Mouse (Mus musculus) c-Kit-positive CD71-positive TER-119-positive erythroid progenitor cells, embryonic 14.5 days (primary cell): ENCODE data around the gene Zfp346.
"Not testable (repeated sequence)": the region's sequence is repeated elsewhere in the genome, so short reads cannot be mapped to it uniquely, and the experiment has no call there.

ENCODE experiments used
- DNase-seq: peaks from one replicate; pipeline ENCODE4 v3.0.0-alpha.2; 2013; ENCODE audit warnings: low spot score

The Zfp346 gene

GRCm38 (mm10) chr13:55105045-55105952, at the start of gene Zfp346:
Zfp346 (plus strand) TSS chr13:55105311.
- DNase-seq: peak; percentile 94

DNA sequence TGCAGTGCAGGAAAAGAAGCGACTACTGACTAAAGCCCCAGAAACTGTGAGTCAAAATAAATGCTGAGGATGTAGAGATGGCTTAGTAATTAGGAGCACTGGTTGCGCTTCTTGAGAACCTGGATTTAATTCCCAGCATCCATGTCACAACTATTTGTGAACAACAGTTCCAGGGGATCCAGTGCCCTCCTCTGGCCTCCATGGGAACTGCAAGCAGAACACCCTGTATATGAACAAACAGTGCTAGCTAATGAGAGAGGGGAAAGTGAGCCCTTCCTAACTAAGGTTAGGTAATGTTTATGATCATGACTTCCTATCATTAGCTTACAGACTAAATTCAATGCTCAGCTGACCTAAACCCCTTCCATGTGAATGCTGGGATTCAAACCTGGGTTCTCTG, 47.1 kb upstream of the Zfp346 start:
- DNase-seq: peak; percentile 12

- DNase-seq: no peak
Measured at GRCm38 (mm10) chr13:55063276-55063675, 41.8 kb upstream of the Zfp346 start.

GRCm38 (mm10) chr13:55069719-55070118, 35.4 kb upstream of the Zfp346 start:
- no peak for DNase-seq

DNA sequence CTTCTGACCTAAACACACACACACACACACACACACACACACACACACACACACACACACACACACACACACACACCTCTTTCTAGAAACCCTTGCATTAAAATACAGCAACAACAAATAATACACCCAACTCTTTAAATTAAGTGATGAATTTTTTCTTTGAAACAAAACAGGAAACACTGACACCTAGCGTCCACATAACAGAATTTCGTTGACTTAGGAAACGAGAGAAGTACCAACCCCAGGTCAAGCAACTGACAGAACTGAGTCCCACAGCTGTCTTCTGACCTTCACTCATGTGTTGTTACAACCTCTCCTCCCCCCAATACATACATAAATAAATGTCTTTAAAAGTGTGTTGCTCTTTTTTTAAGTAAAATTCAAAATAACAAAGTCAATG, 33.8 kb upstream of the Zfp346 start:
- DNase-seq: peak; percentile 19

DNA sequence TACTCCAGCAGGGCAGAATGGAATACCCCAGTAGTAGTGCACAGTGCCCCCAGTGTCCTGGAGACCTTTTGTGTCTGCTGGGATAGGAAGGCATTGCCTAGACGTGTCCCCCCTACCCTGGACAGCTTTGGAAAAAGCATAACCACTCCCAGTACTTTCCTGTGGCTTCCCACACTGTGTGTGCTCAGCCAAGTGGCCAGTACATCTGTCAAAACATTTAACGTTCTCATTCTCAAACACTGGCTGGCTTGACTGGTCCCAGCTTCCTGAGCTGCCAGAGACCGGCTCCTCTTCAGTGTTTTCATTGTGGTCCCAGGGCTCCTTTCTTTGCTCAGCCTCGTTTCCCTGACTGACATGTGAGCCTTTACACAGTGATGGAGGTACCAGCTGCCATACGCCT, 29.5 kb upstream of the Zfp346 start:
- DNase-seq: no peak

DNA sequence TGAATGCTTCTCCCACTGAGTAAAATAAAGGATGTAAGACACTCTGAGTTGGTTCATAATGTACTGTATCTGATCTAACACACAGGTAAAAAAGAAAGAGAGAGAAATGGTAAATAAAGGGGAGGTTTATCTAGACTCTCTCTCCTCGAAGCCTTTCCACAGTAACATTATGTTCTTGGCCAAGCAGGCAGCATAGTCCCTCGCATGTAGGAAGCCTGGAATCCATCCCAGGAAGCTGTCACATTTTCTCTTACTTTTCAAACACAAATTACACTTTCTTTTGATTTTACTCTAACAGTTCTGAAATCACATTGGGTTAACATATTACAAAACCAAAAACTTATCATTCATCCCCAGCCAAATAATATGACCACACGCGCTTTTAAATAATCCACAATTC, 12.5 kb upstream of the Zfp346 start:
- no peak for DNase-seq

GRCm38 (mm10) chr13:55097841-55098240, 7.3 kb upstream of the Zfp346 start:
- DNase-seq: not testable (repeated sequence)

- no peak for DNase-seq
Measured at GRCm38 (mm10) chr13:55099066-55099725, 5.9 kb upstream of the Zfp346 start.

DNA sequence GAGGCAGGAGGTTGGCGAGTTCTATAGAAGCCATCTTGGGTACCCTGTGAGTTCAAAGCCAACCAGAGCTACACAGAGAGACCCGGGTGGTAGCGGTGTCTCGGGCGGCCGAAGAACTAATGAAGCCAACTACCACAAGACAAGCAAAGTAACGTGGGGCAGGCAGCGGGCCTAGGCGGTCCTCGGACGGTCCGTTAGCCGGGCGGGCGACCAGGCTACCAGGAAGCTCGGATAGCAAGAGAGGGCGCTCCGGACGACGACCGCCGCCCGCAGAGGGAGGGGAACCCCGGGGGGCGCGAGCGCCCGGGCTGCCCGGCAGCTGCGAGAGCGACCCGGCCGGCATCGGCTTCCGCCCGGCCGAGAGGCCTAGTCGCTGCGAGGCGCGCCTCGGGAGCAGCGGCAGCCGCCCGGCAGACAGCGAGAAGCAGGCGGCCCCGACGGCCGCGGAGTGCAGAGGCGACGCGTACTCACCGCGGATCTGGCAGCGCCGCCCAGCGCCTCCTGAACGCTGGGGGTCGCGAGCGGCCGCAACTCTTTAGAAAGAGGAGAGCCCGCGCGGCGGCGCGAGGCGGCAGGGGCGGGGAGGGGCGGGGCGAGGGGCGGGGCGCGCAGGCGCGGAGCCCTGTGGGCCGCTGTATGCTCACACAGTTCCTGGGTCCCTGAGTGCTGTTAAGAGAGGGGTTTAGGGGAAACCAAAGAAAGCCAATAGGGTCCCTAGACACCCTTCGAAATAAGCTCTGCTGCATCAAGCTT, 5.2 kb upstream of the Zfp346 start, which contains the start of gene Uimc1:
Gene Uimc1 (minus strand): TSS at position 575 of the 753 bp plus-strand sequence.
- DNase-seq: peak; percentile 71

DNA sequence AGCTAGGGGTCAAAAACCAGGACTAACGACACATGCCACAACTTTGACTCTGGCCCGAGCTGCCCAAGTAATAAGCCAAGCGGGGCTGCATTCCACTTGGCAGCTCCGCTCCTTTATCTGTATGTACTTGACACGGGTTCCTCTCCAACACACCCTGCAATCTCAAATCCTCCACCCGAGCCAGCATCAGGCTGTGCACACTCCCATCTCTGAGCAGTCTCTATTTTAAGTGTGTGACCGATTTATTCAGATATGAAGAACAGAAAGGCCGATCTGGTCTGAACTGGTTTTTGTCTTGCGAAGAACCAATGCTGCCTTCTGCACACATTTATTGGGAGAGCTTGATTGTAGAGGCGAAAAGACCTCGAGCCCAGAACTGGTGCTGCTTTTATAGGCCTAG, 3.5 kb upstream of the Zfp346 start:
- DNase-seq: no peak

DNA sequence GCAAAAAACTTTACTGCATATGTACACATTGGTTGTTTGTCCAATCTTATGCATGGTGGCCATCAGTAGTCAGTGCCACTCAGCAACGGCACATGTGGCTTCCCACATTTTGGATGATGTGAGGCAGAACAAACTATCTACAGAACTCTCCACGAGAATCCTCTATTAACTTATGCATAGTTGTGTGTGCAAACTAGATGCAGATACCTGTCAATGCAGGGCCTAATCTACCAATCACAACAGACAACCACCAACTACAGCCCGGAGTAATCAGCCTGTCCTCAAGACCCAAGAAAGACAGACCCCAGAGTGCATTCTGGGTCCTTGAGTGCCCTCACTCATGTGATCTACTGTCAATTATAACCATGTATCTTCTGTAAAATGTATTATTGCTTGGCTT, 2.7 kb upstream of the Zfp346 start:
- DNase-seq: no peak

DNA sequence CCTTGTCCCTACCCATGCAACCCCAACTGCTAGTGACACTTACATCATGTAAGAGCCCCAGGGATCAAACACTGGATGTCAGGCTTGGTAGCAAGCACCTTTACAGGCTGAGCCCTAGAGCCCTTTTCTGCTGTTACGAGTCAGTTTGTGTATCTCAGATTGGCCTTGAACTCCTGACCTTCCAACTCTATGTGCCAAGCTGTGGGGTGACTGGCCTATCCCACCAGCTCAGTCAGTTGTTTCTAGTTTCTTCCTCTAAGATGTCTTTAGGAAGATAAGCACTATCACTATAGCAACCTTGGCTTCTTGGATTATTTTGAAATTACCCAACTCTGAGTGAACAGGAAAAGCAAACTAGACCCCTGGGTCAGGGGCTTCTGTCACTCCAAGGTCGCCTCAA, 1.8 kb upstream of the Zfp346 start:
- DNase-seq: no peak

- DNase-seq: peak; percentile 44
Measured at GRCm38 (mm10) chr13:55105953-55106691, 1.0 kb downstream of the Zfp346 start.

- DNase-seq: no peak
Measured at GRCm38 (mm10) chr13:55107116-55107515, 2.0 kb downstream of the Zfp346 start.

GRCm38 (mm10) chr13:55107694-55108093, 2.6 kb downstream of the Zfp346 start:
- no peak for DNase-seq

GRCm38 (mm10) chr13:55114375-55114774, 9.3 kb downstream of the Zfp346 start:
- DNase-seq: no peak

GRCm38 (mm10) chr13:55124903-55125302, 19.8 kb downstream of the Zfp346 start:
- no peak for DNase-seq

GRCm38 (mm10) chr13:55133448-55133847, 28.3 kb downstream of the Zfp346 start, which contains the start of gene Gm17617:
Gm17617 (minus strand) TSS chr13:55133548.
- no peak for DNase-seq

- DNase-seq: peak; percentile 22
Measured at GRCm38 (mm10) chr13:55135382-55135781, 30.3 kb downstream of the Zfp346 start.

DNA sequence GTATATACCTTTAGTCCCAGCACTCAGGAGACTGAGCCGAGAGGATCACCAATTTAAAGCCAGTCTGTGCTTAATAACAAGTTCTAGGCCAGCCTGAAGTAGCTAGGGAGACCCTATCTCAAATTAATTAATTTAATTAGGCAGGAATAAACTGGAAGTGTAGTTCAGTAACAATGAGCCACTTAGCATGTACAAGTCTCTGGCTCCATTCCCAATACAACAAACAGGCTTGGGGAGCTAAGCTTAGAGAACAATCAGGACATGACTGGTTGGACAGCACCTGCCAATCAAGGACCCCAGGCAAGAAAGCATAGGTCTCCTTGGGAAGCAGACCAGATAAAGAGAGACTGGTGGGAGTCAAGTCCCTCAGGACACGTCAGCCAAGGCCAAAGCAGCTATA, 35.2 kb downstream of the Zfp346 start:
- DNase-seq: no peak
